In the genomic region with DNA sequence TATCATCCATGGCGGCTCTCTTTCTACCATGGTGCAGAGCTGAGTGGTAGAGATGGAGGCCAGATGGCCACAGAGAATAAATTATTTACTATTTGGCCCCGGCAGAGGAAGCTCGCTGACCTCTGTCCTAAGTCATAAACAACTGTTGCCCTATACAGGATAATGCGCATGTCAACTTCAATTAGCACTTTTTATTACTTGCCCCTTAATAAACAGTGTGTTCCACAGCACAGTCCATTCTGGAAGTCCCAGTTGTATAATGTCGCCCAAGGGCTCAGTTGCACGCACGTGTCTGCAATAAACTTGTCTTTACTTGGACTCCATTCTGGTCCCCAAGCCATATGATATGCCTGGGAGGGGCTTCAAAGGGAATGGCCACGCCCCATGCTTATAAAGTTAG, we compare ENCODE assay signal across 27 mouse cellular contexts.
DNase-seq lines count a peak whose midpoint lies in the region; ATAC-seq and TF ChIP-seq lines count a peak whose summit lies in the region.
"Had no signal": no experiment of that assay in that cellular context is flagged by ENCODE, and none has a peak within 500 bp of the region (broad histone marks: within the 10 kb centered on the region; RNA-seq: fewer than 3 reads in every experiment).

No protein-coding gene starts in this region.

- H3K27ac ChIP-seq in kidney, postnatal 0 days = no peak overlapping the region
- H3K27ac ChIP-seq in lung, embryonic 16.5 days (ENCODE audit: low read length) = no peak overlapping the region
- no peak overlapping the region for H3K27ac ChIP-seq in limb, embryonic 11.5 days (replicated peaks; ENCODE audit: low read depth, low read length)
- H3K27ac ChIP-seq: embryonic facial prominence, embryonic 12.5 days; forebrain, embryonic 10.5 days; forebrain, embryonic 15.5 days; heart, embryonic 15.5 days; hindbrain, embryonic 12.5 days; hindbrain, postnatal 0 days; limb, embryonic 15.5 days; liver, embryonic 13.5 days; macrophage; midbrain, embryonic 13.5 days had no signal

- 38% methylated on average over 8 of the region's 8 CpGs for WGBS in kidney, postnatal 0 days
- WGBS in lung, embryonic 16.5 days = 52% methylated on average over 8 of the region's 8 CpGs
- WGBS in limb, embryonic 11.5 days = 22% methylated on average over 8 of the region's 8 CpGs

- H3K36me3 ChIP-seq in kidney, postnatal 0 days (ENCODE audit: insufficient read depth, low read length) = no peaks in the 10 kb centered on the region
- no peaks in the 10 kb centered on the region for H3K36me3 ChIP-seq in lung, embryonic 16.5 days (ENCODE audit: control insufficient read depth, insufficient read depth, low read length)
- no peaks in the 10 kb centered on the region for H3K36me3 ChIP-seq in limb, embryonic 11.5 days (ENCODE audit: control insufficient read depth, insufficient read depth, low read length)
- H3K36me3 ChIP-seq: embryonic facial prominence, embryonic 12.5 days; forebrain, embryonic 10.5 days; forebrain, embryonic 15.5 days; heart, embryonic 15.5 days; hindbrain, embryonic 12.5 days; limb, embryonic 15.5 days; liver, embryonic 13.5 days; midbrain, embryonic 13.5 days had no signal

- no peak overlapping the region for H3K4me3 ChIP-seq in kidney, postnatal 0 days (replicated peaks; ENCODE audit: low read depth, low read length)
- H3K4me3 ChIP-seq in lung, embryonic 16.5 days (ENCODE audit: low read length) = no peak overlapping the region
- no peak overlapping the region for H3K4me3 ChIP-seq in limb, embryonic 11.5 days (ENCODE audit: low read depth, low read length)
- H3K4me3 ChIP-seq: embryonic facial prominence, embryonic 12.5 days; forebrain, embryonic 10.5 days; forebrain, embryonic 15.5 days; gastrocnemius, adult 2 months; heart, embryonic 15.5 days; hindbrain, embryonic 12.5 days; limb, embryonic 15.5 days; liver, embryonic 13.5 days; midbrain, embryonic 13.5 days had no signal

- H3K4me1 ChIP-seq in kidney, postnatal 0 days (replicated peaks; ENCODE audit: insufficient read depth, low read length) = no peaks in the 10 kb centered on the region
- H3K4me1 ChIP-seq in lung, embryonic 16.5 days (replicated peaks; ENCODE audit: control insufficient read depth, insufficient read depth, low read length) = no peaks in the 10 kb centered on the region
- H3K4me1 ChIP-seq in limb, embryonic 11.5 days (ENCODE audit: control insufficient read depth, insufficient read depth, low read length) = no peaks in the 10 kb centered on the region
- H3K4me1 ChIP-seq: embryonic facial prominence, embryonic 12.5 days; forebrain, embryonic 10.5 days; forebrain, embryonic 15.5 days; heart, embryonic 15.5 days; hindbrain, embryonic 12.5 days; liver, embryonic 13.5 days; midbrain, embryonic 13.5 days had no signal

- no peak overlapping the region for H3K9ac ChIP-seq in kidney, postnatal 0 days (ENCODE audit: low read depth, low read length)
- no peak overlapping the region for H3K9ac ChIP-seq in lung, embryonic 16.5 days (ENCODE audit: low read length)
- no peak overlapping the region for H3K9ac ChIP-seq in limb, embryonic 11.5 days (ENCODE audit: low read length)
- H3K9ac ChIP-seq: embryonic facial prominence, embryonic 12.5 days; forebrain, embryonic 15.5 days; heart, embryonic 15.5 days; hindbrain, embryonic 12.5 days; limb, embryonic 15.5 days; liver, embryonic 13.5 days; midbrain, embryonic 13.5 days had no signal

- DNase-seq in heart, adult 11 months = peak; percentile 77
- no peak for DNase-seq in heart, postnatal 25 days (ENCODE audit: low spot score)
- peak; percentile 36 for DNase-seq in kidney, postnatal 0 days (ENCODE audit: low spot score)
- no peak for DNase-seq in kidney, postnatal 25 days
- no peak for DNase-seq in lung, postnatal 4 days
- peak; percentile 52 for DNase-seq in limb, embryonic 11.5 days (ENCODE audit: low spot score)
- DNase-seq: adrenal gland, postnatal 14 days; cerebellum, adult 18-20 months; cerebellum, postnatal 14 days; gastrocnemius, adult 2 months; heart, postnatal 36 days; layer of hippocampus, adult 9-11 months; liver, embryonic 13.5 days; lung, adult 2 months had no signal

- no peak; the same call in 1 of the 2 replicates for ATAC-seq in kidney, postnatal 0 days (replicated peaks; ENCODE audit: low FRiP score, low read depth)
- peak; percentile 94 for ATAC-seq in lung, embryonic 16.5 days (ENCODE audit: low read depth)
- ATAC-seq in limb, embryonic 11.5 days (ENCODE audit: insufficient number of reproducible peaks, low FRiP score, low TSS enrichment, low read depth) = peak; percentile 67; the same call in 1 of the 2 replicates
- no peak for ATAC-seq in monocyte, adult 5-6 weeks (replicated peaks; ENCODE audit: insufficient number of reproducible peaks, low FRiP score, low TSS enrichment, poor library complexity, severe bottlenecking)
- ATAC-seq: CD4-positive, CD25-positive, alpha-beta regulatory T cell, adult 4 months; forebrain, embryonic 15.5 days; hindbrain, postnatal 0 days; intestine, embryonic 16.5 days; midbrain, embryonic 13.5 days had no signal

- TF ChIP-seq CTCF in kidney, postnatal 0 days (IDR thresholded peaks at IDR 0.05; ENCODE audit: low read depth) = no peak

- H3K4me2 ChIP-seq in kidney, postnatal 0 days (ENCODE audit: low read length) = no peak overlapping the region
- H3K4me2 ChIP-seq in lung, embryonic 16.5 days (ENCODE audit: low read depth, low read length) = no peak overlapping the region
- H3K4me2 ChIP-seq in limb, embryonic 11.5 days (ENCODE audit: low read depth, severe bottlenecking) = no peak overlapping the region
- H3K4me2 ChIP-seq: embryonic facial prominence, embryonic 12.5 days; forebrain, embryonic 15.5 days; heart, embryonic 15.5 days; hindbrain, embryonic 12.5 days; limb, embryonic 15.5 days; liver, embryonic 13.5 days; midbrain, embryonic 13.5 days had no signal

- H3K27me3 ChIP-seq in kidney, postnatal 0 days (ENCODE audit: insufficient read depth, low read length) = no peaks in the 10 kb centered on the region
- no peaks in the 10 kb centered on the region for H3K27me3 ChIP-seq in lung, embryonic 16.5 days (ENCODE audit: control insufficient read depth, insufficient read depth, low read depth, low read length)
- 0 out of 2 replicates have a peak, but pooled peaks cover 2% of the 10 kb centered on the region for H3K27me3 ChIP-seq in limb, embryonic 11.5 days (ENCODE audit: control insufficient read depth, insufficient read depth, low read length)
- H3K27me3 ChIP-seq: embryonic facial prominence, embryonic 12.5 days; forebrain, embryonic 15.5 days; heart, embryonic 15.5 days; hindbrain, embryonic 12.5 days; liver, embryonic 13.5 days; midbrain, embryonic 13.5 days had no signal

- intact Hi-C loops in heart, postnatal 25 days (cut with DNase I) = no loop called here

- no peaks in the 10 kb centered on the region for H3K9me3 ChIP-seq in kidney, postnatal 0 days (replicated peaks; ENCODE audit: low read length)
- H3K9me3 ChIP-seq in lung, embryonic 16.5 days (ENCODE audit: control insufficient read depth, low read length) = no peaks in the 10 kb centered on the region
- no peaks in the 10 kb centered on the region for H3K9me3 ChIP-seq in limb, embryonic 11.5 days (ENCODE audit: control insufficient read depth, low read length)
- H3K9me3 ChIP-seq: embryonic facial prominence, embryonic 12.5 days; forebrain, embryonic 10.5 days; forebrain, embryonic 15.5 days; heart, embryonic 15.5 days; hindbrain, embryonic 12.5 days; limb, embryonic 15.5 days; liver, embryonic 13.5 days; midbrain, embryonic 13.5 days had no signal

Comparison
In these comparisons a context has a peak if more than half of its experiments do, and no peak if none do; other contexts are left out.
1. DNase-seq: peak in heart, adult 11 months (single experiment), kidney, postnatal 0 days (single experiment) and limb, embryonic 11.5 days (single experiment); none in heart, postnatal 25 days (single experiment), kidney, postnatal 25 days (0 of 2) and lung, postnatal 4 days (0 of 2).
2. ATAC-seq: peak in lung, embryonic 16.5 days (single experiment) and limb, embryonic 11.5 days (single experiment); none in kidney, postnatal 0 days (single experiment) and monocyte, adult 5-6 weeks (single experiment).